In the genomic region with DNA sequence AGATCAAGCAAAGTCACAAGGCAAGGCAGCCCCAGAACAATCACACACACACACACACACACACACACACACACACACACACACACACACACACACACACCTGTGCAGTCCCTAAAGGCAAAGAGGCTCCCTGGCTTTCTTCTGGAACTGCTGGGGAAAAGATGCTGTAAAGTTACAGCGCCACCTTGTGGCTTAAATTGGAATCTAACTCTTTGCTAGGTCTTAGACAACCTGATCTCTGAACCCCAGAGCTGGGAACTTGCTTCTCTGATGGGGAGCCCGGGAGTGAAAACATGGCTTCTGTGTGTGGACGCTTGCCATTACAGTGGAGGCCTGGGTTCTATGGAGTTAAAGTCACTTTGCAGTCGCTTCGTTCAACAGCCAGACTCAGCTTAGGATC, we compare ENCODE assay signal across 8 mouse cellular contexts. TPM values are rescaled to one million over a fixed set of nuclear protein-coding genes. Genes with fewer than 3 reads are reported as not detected.
DNase-seq lines count a peak whose midpoint lies in the region; ATAC-seq and TF ChIP-seq lines count a peak whose summit lies in the region.

No protein-coding gene starts in this region.

- no peak overlapping the region for H3ac ChIP-seq in C2C12 (ENCODE audit: control insufficient read depth, insufficient read length, low read depth)

- H3K9ac ChIP-seq in forebrain, embryonic 16.5 days (replicated peaks; ENCODE audit: low read depth, low read length) = no peak overlapping the region
- no peak overlapping the region for H3K9ac ChIP-seq in forebrain, postnatal 0 days
- no peak overlapping the region for H3K9ac ChIP-seq in kidney, postnatal 0 days (ENCODE audit: low read depth, low read length)

- H3K36me3 ChIP-seq in forebrain, embryonic 10.5 days (replicated peaks) = peaks cover 7% of the 10 kb centered on the region; the same call in 1 of the 2 replicates
- H3K36me3 ChIP-seq in forebrain, embryonic 16.5 days (ENCODE audit: control insufficient read depth, insufficient read depth) = peaks cover 31% of the 10 kb centered on the region
- no peaks in the 10 kb centered on the region for H3K36me3 ChIP-seq in C2C12 (ENCODE audit: control insufficient read depth, insufficient read depth)
- peaks cover 61% of the 10 kb centered on the region for H3K36me3 ChIP-seq in forebrain, postnatal 0 days (ENCODE audit: insufficient read depth)
- H3K36me3 ChIP-seq in kidney, postnatal 0 days (ENCODE audit: insufficient read depth, low read length) = no peaks in the 10 kb centered on the region

- no peaks in the 10 kb centered on the region for H3K27me3 ChIP-seq in forebrain, embryonic 10.5 days (ENCODE audit: poor library complexity, severe bottlenecking)
- no peaks in the 10 kb centered on the region for H3K27me3 ChIP-seq in forebrain, embryonic 16.5 days (replicated peaks; ENCODE audit: control insufficient read depth, insufficient read depth, low read length)
- peaks cover 17% of the 10 kb centered on the region for H3K27me3 ChIP-seq in C2C12 (ENCODE audit: control insufficient read depth, insufficient read depth, insufficient read length)
- H3K27me3 ChIP-seq in forebrain, postnatal 0 days (ENCODE audit: insufficient read depth, low read length) = no peaks in the 10 kb centered on the region
- H3K27me3 ChIP-seq in kidney, postnatal 0 days (ENCODE audit: insufficient read depth, low read length) = no peaks in the 10 kb centered on the region

- no peak overlapping the region for H3K4me2 ChIP-seq in forebrain, embryonic 16.5 days (ENCODE audit: low read length)
- no peak overlapping the region for H3K4me2 ChIP-seq in forebrain, postnatal 0 days (ENCODE audit: low read depth)
- H3K4me2 ChIP-seq in kidney, postnatal 0 days (ENCODE audit: low read length) = no peak overlapping the region

- no peaks in the 10 kb centered on the region for H3K79me3 ChIP-seq in C2C12 (ENCODE audit: low read depth)

- peak; percentile 7 for TF ChIP-seq CTCF in C2C12 (IDR thresholded peaks at IDR 0.05; ENCODE audit: control insufficient read depth, insufficient read depth, insufficient read length)
- TF ChIP-seq CTCF in forebrain, postnatal 0 days (IDR thresholded peaks at IDR 0.05; ENCODE audit: low read depth) = peak; percentile 82
- peak; percentile 86 for TF ChIP-seq CTCF in kidney, postnatal 0 days (IDR thresholded peaks at IDR 0.05; ENCODE audit: low read depth)

- no peaks in the 10 kb centered on the region for H3K9me3 ChIP-seq in forebrain, embryonic 10.5 days
- H3K9me3 ChIP-seq in forebrain, embryonic 16.5 days (ENCODE audit: control insufficient read depth, low read length) = no peaks in the 10 kb centered on the region
- H3K9me3 ChIP-seq in forebrain, postnatal 0 days (ENCODE audit: low read length) = no peaks in the 10 kb centered on the region
- no peaks in the 10 kb centered on the region for H3K9me3 ChIP-seq in kidney, postnatal 0 days (replicated peaks; ENCODE audit: low read length)

- H3K27ac ChIP-seq in forebrain, embryonic 10.5 days = no peak overlapping the region
- H3K27ac ChIP-seq in forebrain, embryonic 16.5 days (ENCODE audit: low read length) = no peak overlapping the region
- H3K27ac ChIP-seq in forebrain, postnatal 0 days (ENCODE audit: low read depth, low read length) = no peak overlapping the region
- no peak overlapping the region for H3K27ac ChIP-seq in kidney, postnatal 0 days

- no peaks in the 10 kb centered on the region for H3K4me1 ChIP-seq in forebrain, embryonic 10.5 days
- no peaks in the 10 kb centered on the region for H3K4me1 ChIP-seq in forebrain, embryonic 16.5 days (replicated peaks; ENCODE audit: control insufficient read depth, insufficient read depth, low read length)
- no peaks in the 10 kb centered on the region for H3K4me1 ChIP-seq in forebrain, postnatal 0 days (ENCODE audit: insufficient read depth)
- no peaks in the 10 kb centered on the region for H3K4me1 ChIP-seq in kidney, postnatal 0 days (replicated peaks; ENCODE audit: insufficient read depth, low read length)

- H3K4me3 ChIP-seq in forebrain, embryonic 10.5 days = no peak overlapping the region
- no peak overlapping the region for H3K4me3 ChIP-seq in forebrain, embryonic 16.5 days (replicated peaks; ENCODE audit: low read length)
- no peak overlapping the region for H3K4me3 ChIP-seq in C2C12 (ENCODE audit: insufficient read depth, poor library complexity, severe bottlenecking)
- H3K4me3 ChIP-seq in forebrain, postnatal 0 days (ENCODE audit: low read depth, low read length) = no peak overlapping the region
- H3K4me3 ChIP-seq in kidney, postnatal 0 days (replicated peaks; ENCODE audit: low read depth, low read length) = no peak overlapping the region

- 21% methylated on average over 5 of the region's 5 CpGs for WGBS in forebrain, embryonic 10.5 days
- 18% methylated on average over 5 of the region's 5 CpGs for WGBS in forebrain, embryonic 16.5 days
- WGBS in forebrain, postnatal 0 days = 23% methylated on average over 5 of the region's 5 CpGs
- WGBS in kidney, postnatal 0 days = 16% methylated on average over 5 of the region's 5 CpGs

- no peak; the same call in 1 of the 2 replicates for ATAC-seq in forebrain, embryonic 16.5 days
- peak; percentile 75 for ATAC-seq in forebrain, postnatal 0 days
- 0 out of 2 replicates have a peak, but pooled peaks have one; percentile 19 for ATAC-seq in kidney, postnatal 0 days (replicated peaks; ENCODE audit: low FRiP score, low read depth)

- DNase-seq in forebrain, embryonic 10.5 days (ENCODE audit: extremely low spot score, low spot score) = peak; percentile 53
- DNase-seq in c-Kit-positive CD71-positive TER-119-negative erythroid progenitor cells, embryonic 14.5 days (ENCODE audit: low read depth) = peak; percentile 79
- DNase-seq in forebrain, postnatal 0 days = peak; percentile 82
- DNase-seq in kidney, postnatal 0 days (ENCODE audit: low spot score) = peak; percentile 79
- DNase-seq in lung, postnatal 14 days = peak; percentile 82
- DNase-seq in right cerebral cortex, postnatal 4 days = peak; percentile 61

- no peaks in the 10 kb centered on the region for H3K79me2 ChIP-seq in C2C12 (ENCODE audit: control insufficient read depth, insufficient read depth)

TF ChIP-seq in C2C12, 6 proteins besides CTCF, POLR2A, EP300 and RAD21:
- TF ChIP-seq USF1 (IDR thresholded peaks at IDR 0.05; ENCODE audit: low read depth) (no peak), CEBPB (IDR thresholded peaks at IDR 0.05; ENCODE audit: low read depth) (no peak), FOSL1 (IDR thresholded peaks at IDR 0.05; ENCODE audit: insufficient read depth, low read length, poor library complexity, severe bottlenecking) (no peak), MAX (IDR thresholded peaks at IDR 0.05) (no peak), MYOD1 (IDR thresholded peaks at IDR 0.05; ENCODE audit: control insufficient read depth, insufficient read length, low read depth) (no peak), MYOG (IDR thresholded peaks at IDR 0.05; ENCODE audit: control insufficient read depth, extremely low read depth, insufficient read length) (no peak)

RNA-seq across cellular contexts. Expression of a gene that starts 13.9 kb away (rescaled TPM):
- polyA plus RNA-seq in forebrain, embryonic 10.5 days (2016; fragmentation: Nextera tagmentation; extraction: Ambion mirVana) = 20.8 and 21.5 TPM in 2 replicates
- 44.7 and 47.0 TPM in 2 replicates for polyA plus RNA-seq in forebrain, embryonic 16.5 days (2015; fragmentation: Nextera tagmentation; extraction: Ambion mirVana)
- polyA plus RNA-seq in C2C12 (2012; fragmentation: generic; extraction: Trizol) = 6.7 TPM
- total RNA-seq in forebrain, postnatal 0 days (2014; rRNA removed) = 37.0 and 50.5 TPM in 2 replicates
- polyA plus RNA-seq in forebrain, postnatal 0 days (2015; fragmentation: Nextera tagmentation; extraction: Ambion mirVana) = 30.4 and 31.1 TPM in 2 replicates
- polyA plus RNA-seq in kidney, postnatal 0 days (2015; fragmentation: Nextera tagmentation; extraction: Ambion mirVana) = 41.0 and 42.8 TPM in 2 replicates

RNA-seq across cellular contexts. Expression of a gene that starts 19.2 kb away (rescaled TPM):
- 44.7 and 52.8 TPM in 2 replicates for polyA plus RNA-seq in forebrain, embryonic 10.5 days (2016; fragmentation: Nextera tagmentation; extraction: Ambion mirVana)
- polyA plus RNA-seq in forebrain, embryonic 16.5 days (2015; fragmentation: Nextera tagmentation; extraction: Ambion mirVana) = 592 and 647 TPM in 2 replicates
- polyA plus RNA-seq in C2C12 (2012; fragmentation: generic; extraction: Trizol) = 2.8 TPM
- 917 and 954 TPM in 2 replicates for total RNA-seq in forebrain, postnatal 0 days (2014; rRNA removed)
- 702 and 718 TPM in 2 replicates for polyA plus RNA-seq in forebrain, postnatal 0 days (2015; fragmentation: Nextera tagmentation; extraction: Ambion mirVana)
- 50.6 and 54.2 TPM in 2 replicates for polyA plus RNA-seq in kidney, postnatal 0 days (2015; fragmentation: Nextera tagmentation; extraction: Ambion mirVana)

RNA-seq across cellular contexts. Expression of a gene that starts 42.9 kb away (rescaled TPM):
- 305 and 322 TPM in 2 replicates for polyA plus RNA-seq in forebrain, embryonic 10.5 days (2016; fragmentation: Nextera tagmentation; extraction: Ambion mirVana)
- polyA plus RNA-seq in forebrain, embryonic 16.5 days (2015; fragmentation: Nextera tagmentation; extraction: Ambion mirVana) = 60.2 and 64.6 TPM in 2 replicates
- 126 TPM for polyA plus RNA-seq in C2C12 (2012; fragmentation: generic; extraction: Trizol)
- total RNA-seq in forebrain, postnatal 0 days (2014; rRNA removed) = 14.8 and 19.3 TPM in 2 replicates
- polyA plus RNA-seq in forebrain, postnatal 0 days (2015; fragmentation: Nextera tagmentation; extraction: Ambion mirVana) = 14.1 and 14.9 TPM in 2 replicates
- polyA plus RNA-seq in kidney, postnatal 0 days (2015; fragmentation: Nextera tagmentation; extraction: Ambion mirVana) = 59.3 and 73.1 TPM in 2 replicates

RNA-seq across cellular contexts. Expression of a gene that starts 46.4 kb away (rescaled TPM):
- 47.9 and 51.5 TPM in 2 replicates for polyA plus RNA-seq in forebrain, embryonic 10.5 days (2016; fragmentation: Nextera tagmentation; extraction: Ambion mirVana)
- polyA plus RNA-seq in forebrain, embryonic 16.5 days (2015; fragmentation: Nextera tagmentation; extraction: Ambion mirVana) = 56.9 and 70.0 TPM in 2 replicates
- polyA plus RNA-seq in C2C12 (2012; fragmentation: generic; extraction: Trizol) = 29.1 TPM
- 45.0 and 69.2 TPM in 2 replicates for total RNA-seq in forebrain, postnatal 0 days (2014; rRNA removed)
- polyA plus RNA-seq in forebrain, postnatal 0 days (2015; fragmentation: Nextera tagmentation; extraction: Ambion mirVana) = 35.0 and 41.4 TPM in 2 replicates
- polyA plus RNA-seq in kidney, postnatal 0 days (2015; fragmentation: Nextera tagmentation; extraction: Ambion mirVana) = 62.2 and 71.1 TPM in 2 replicates

Comparison
In these comparisons a context has a peak if more than half of its experiments do, and no peak if none do; other contexts are left out.
1. CTCF ChIP-seq: peak in every context shown above with its lines; median percentile 86 in kidney, postnatal 0 days; 82 in forebrain, postnatal 0 days; 7 in C2C12.
2. RNA of a gene that starts 19.2 kb away (polyA plus RNA-seq): 702 to 718 TPM in forebrain, postnatal 0 days, 592 to 647 TPM in forebrain, embryonic 16.5 days, 50.6 to 54.2 TPM in kidney, postnatal 0 days and 44.7 to 52.8 TPM in forebrain, embryonic 10.5 days; 2.8 TPM in C2C12 (single experiment); every median in the first group is over 10 times any median in the second.
3. Peak in every context shown above with its lines, with median percentiles within 50 percentile points of each other: DNase-seq.